Mouse (Mus musculus): ENCODE measurements at regions not wholly inside any gene's neighbourhood (a gene's known extent, or its start where the extent isn't known, plus 50 kb on each side); places are given as distances from the start of the nearest gene placed in this dataset.

DNA sequence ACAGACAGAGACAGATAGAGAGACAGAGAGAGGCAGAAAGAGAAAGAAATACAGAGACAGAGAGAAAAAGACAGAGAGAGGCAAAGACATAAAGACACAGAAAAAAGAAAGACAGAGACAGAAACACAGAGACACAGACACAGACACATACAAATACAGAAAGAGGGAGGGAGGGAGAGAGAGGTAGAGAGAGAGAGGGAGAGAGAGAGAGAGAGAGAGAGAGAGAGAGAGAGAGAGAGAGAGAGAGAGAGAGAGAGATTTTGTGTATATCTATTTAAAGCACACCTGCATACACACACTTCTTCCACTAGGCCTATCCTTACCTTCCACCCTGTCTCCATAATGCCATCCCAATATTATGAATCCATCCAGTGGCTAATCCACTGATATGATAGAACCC, 261.8 kb upstream of the Setmar start:
- no peaks in the 10 kb centered on the region for H3K36me3 ChIP-seq (replicated peaks in 1 of 2; ENCODE audit: control insufficient read depth in 1 of 2, insufficient read depth in 1 of 2, low read length in 1 of 2)
- H3K4me2 ChIP-seq (ENCODE audit: insufficient read depth, low read depth, poor library complexity, severe bottlenecking), result no peak overlapping the region
- H3K27ac ChIP-seq (ENCODE audit: insufficient read depth, low read depth), result no peak overlapping the region
- no peaks in the 10 kb centered on the region for H3K9me3 ChIP-seq (replicated peaks; ENCODE audit: low read length)
- no peaks in the 10 kb centered on the region for H3K79me2 ChIP-seq (replicated peaks; ENCODE audit: control insufficient read depth, extremely low read depth, insufficient read depth, poor library complexity, severe bottlenecking)
- in situ Hi-C loops (cut with MboI; ENCODE audit: low pct_ligation_motif_present, low pct_unique_long_range_greater_than_20kb, low sequenced_read_pairs) (no loop called here), dilution Hi-C loops (cut with MboI; ENCODE audit: extremely low pct_ligation_motif_present, extremely low pct_unique_long_range_greater_than_20kb, low sequenced_read_pairs) (no loop called here)
- H3K4me3 ChIP-seq (replicated peaks in 1 of 3; ENCODE audit: low read depth in 2 of 3, low read length in 2 of 3, poor library complexity in 1 of 3), result no peak overlapping the region
- H3K9ac ChIP-seq (ENCODE audit: insufficient read depth, low read depth), result no peak overlapping the region
- DNase-seq (ENCODE audit: extremely low read depth), result no peak
- TF ChIP-seq SIN3A (IDR thresholded peaks at IDR 0.05; ENCODE audit: low read length), result no peak
- no peak for TF ChIP-seq EP300 (IDR thresholded peaks at IDR 0.05; ENCODE audit: low read length)
- TF ChIP-seq ETS1 (conservative IDR thresholded peaks at IDR 0.05; ENCODE audit: low read depth, low read length), result no peak
- TF ChIP-seq MYC (IDR thresholded peaks at IDR 0.05; ENCODE audit: low read depth, low read length), result no peak
- TF ChIP-seq USF1 (IDR thresholded peaks at IDR 0.05; ENCODE audit: low read depth, low read length), result no peak
- no peak for TF ChIP-seq MAX (IDR thresholded peaks at IDR 0.05; ENCODE audit: low read length)
- TF ChIP-seq PAX5 (IDR thresholded peaks at IDR 0.05; ENCODE audit: low read length), result no peak
- no peak for TF ChIP-seq POLR2AphosphoS2 (IDR thresholded peaks at IDR 0.05; ENCODE audit: low read depth, low read length)
- no peak for TF ChIP-seq UBTF (IDR thresholded peaks at IDR 0.05; ENCODE audit: low read depth, low read length)
- no peak for TF ChIP-seq HCFC1 (IDR thresholded peaks at IDR 0.05; ENCODE audit: low read depth, low read length)
- H3K4me1 ChIP-seq (ENCODE audit: control insufficient read depth in 1 of 2, insufficient read depth in 2 of 2), result no peaks in the 10 kb centered on the region
- H3K27me3 ChIP-seq (replicated peaks), result peaks cover 27% of the 10 kb centered on the region
